Mouse (Mus musculus): ENCODE data around the gene Cdh15. TPM values are rescaled to one million over a fixed set of nuclear protein-coding genes. Genes with fewer than 3 reads are reported as not detected.

The Cdh15 gene
- 0.30 and 0.51 TPM in 2 replicates for polyA plus RNA-seq (2014; fragmentation: Nextera tagmentation; extraction: Ambion mirVana)

DNA sequence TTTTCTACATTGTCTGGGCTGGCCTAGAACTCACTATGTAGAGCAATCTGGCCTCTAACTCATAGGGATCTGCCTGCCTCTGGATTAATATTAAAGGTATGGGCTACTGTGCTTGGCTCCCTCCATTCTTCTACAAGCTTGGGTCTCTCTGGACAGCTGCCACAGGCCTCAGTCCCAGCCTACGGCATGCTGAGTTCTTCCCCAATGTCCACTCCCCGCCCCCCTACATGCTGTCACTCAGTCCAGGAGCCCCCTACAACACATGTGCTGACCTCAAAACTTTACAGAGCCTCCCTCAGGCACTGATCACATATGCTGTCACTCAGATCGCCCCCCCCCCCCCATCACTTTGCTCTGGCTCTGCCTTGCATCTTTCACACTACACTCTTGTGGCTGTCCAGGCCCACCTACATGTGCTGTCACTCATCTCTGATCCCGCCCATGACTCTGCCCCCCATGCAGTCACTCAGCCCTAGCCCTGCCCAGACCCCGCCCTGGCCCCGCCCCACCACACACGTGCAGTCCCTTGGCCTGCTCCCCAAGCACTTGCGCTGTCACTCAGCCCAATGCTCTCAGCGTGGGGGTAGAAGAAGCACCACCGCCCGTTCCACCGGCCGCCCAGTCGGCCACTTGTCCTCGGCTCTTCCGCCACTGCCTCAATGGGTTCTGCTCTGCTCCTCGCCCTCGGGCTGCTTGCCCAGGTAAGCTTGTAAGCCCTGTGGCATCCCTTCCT lies at the start of gene Cdh15:
Cdh15 (plus strand) TSS at position 138 of the 733 bp plus-strand sequence.
- H3K36me3 ChIP-seq (ENCODE audit: control insufficient read depth, insufficient read depth, low read length) = no peaks in the 10 kb centered on the region
- H3K4me2 ChIP-seq (ENCODE audit: low read length) = peak within 1 kb of the TSS; percentile 31; the same call in 1 of the 2 replicates
- no peak within 1 kb of the TSS for H3K9ac ChIP-seq (ENCODE audit: low read length)
- H3K27ac ChIP-seq (ENCODE audit: low read depth) = no peak within 1 kb of the TSS
- H3K4me3 ChIP-seq (ENCODE audit: low read depth, low read length) = no peak within 1 kb of the TSS
- DNase-seq (ENCODE audit: low spot score) (peak; percentile 67), ATAC-seq (replicated peaks; ENCODE audit: low FRiP score, low TSS enrichment, low read depth) (peak; percentile 78)
- H3K4me1 ChIP-seq (replicated peaks; ENCODE audit: control insufficient read depth, insufficient read depth, low read length) = no peaks in the 10 kb centered on the region
- no peaks in the 10 kb centered on the region for H3K9me3 ChIP-seq (ENCODE audit: control insufficient read depth, low read length)
- no peaks in the 10 kb centered on the region for H3K27me3 ChIP-seq (replicated peaks; ENCODE audit: control insufficient read depth, insufficient read depth, low read length)
- 16% methylated on average over 18 of the region's 18 CpGs for WGBS

DNA sequence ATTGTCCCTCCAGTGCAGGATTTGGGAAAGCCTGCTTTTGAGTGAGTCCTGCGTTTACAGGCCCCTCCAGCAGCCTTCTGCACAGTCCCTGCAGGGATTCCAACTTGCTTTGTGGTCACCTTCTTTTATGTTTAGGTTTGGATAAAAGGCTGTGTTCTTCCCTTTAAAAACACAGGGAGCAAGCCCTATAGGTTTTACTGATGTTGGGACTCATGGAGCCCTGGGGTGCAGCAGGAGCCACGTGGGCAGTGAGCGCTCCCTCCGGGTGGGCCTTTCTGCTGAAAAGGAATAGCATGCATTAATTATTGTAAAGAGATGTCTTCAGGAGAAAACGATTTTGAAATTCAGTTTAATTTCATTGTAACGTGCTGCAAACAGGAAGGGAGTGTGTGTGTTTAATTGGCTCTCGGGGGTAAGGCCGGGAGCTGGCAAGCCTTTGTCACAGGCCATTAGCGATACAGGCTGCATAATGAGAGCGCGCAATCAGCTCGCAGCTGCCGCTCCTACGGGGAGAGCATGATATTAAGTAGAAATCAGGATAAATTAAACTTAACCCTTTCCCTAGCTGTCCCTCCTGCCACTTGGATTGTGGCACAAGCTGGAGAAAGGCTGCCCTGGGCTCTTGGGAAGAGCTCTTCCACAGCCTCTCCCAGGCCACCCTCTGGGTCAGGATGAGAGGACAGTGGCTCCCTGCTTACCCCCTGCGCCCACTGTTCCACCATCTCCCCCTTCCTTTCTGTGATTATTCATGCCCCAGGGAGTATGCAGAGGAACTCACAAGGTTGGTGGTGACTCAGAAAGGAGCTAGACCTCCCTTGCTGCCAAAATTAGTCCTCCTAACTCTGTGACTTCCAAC lies 43.6 kb upstream of the Cdh15 start:
- no peak overlapping the region for H3K4me3 ChIP-seq (ENCODE audit: low read depth, low read length)
- no peak overlapping the region for H3K4me2 ChIP-seq (ENCODE audit: low read length)

DNA sequence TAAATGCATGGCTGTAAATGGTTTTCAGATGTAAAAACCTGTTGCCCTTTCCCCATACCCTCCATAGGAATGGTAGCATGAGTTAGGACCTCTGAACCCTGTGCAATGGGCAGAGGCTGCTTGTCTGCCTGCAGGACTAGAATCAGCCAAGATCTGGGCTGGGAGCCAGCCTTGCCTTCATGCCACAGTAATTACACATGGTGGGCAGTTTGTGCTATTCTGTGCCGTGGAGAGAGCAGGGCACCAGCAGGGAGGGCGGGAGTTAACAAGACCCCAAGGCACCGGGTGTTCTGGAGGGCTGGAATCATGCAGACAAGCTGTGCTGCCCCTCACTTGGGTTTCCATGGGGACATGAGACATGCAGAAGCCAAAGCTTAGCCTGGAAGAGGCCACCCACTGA lies 42.4 kb upstream of the Cdh15 start:
- H3K4me2 ChIP-seq (ENCODE audit: low read length) = no peak overlapping the region
- H3K36me3 ChIP-seq (ENCODE audit: control insufficient read depth, insufficient read depth, low read length) = 0 out of 2 replicates have a peak, but pooled peaks cover 9% of the 10 kb centered on the region
- ATAC-seq (replicated peaks; ENCODE audit: low FRiP score, low TSS enrichment, low read depth) = no peak
- H3K4me1 ChIP-seq (replicated peaks; ENCODE audit: control insufficient read depth, insufficient read depth, low read length) = no peaks in the 10 kb centered on the region
- no peaks in the 10 kb centered on the region for H3K27me3 ChIP-seq (replicated peaks; ENCODE audit: control insufficient read depth, insufficient read depth, low read length)
- 70% methylated on average over 3 of the region's 3 CpGs for WGBS
- no peaks in the 10 kb centered on the region for H3K9me3 ChIP-seq (ENCODE audit: control insufficient read depth, low read length)
- H3K9ac ChIP-seq (ENCODE audit: low read length) = no peak overlapping the region
- DNase-seq (ENCODE audit: low spot score) = no peak
- no peak overlapping the region for H3K4me3 ChIP-seq (ENCODE audit: low read depth, low read length)
- no peak overlapping the region for H3K27ac ChIP-seq (ENCODE audit: low read depth)

More for the DNA sequence above, 43.6 kb upstream of the Cdh15 start:
- ATAC-seq (replicated peaks; ENCODE audit: low FRiP score, low TSS enrichment, low read depth) = no peak
- DNase-seq (ENCODE audit: low spot score) = no peak
- H3K4me1 ChIP-seq (replicated peaks; ENCODE audit: control insufficient read depth, insufficient read depth, low read length) = no peaks in the 10 kb centered on the region
- H3K36me3 ChIP-seq (ENCODE audit: control insufficient read depth, insufficient read depth, low read length) = 0 out of 2 replicates have a peak, but pooled peaks cover 9% of the 10 kb centered on the region
- H3K9ac ChIP-seq (ENCODE audit: low read length) = no peak overlapping the region
- H3K27ac ChIP-seq (ENCODE audit: low read depth) = no peak overlapping the region
- WGBS = 50% methylated on average over 15 of the region's 15 CpGs
- H3K27me3 ChIP-seq (replicated peaks; ENCODE audit: control insufficient read depth, insufficient read depth, low read length) = no peaks in the 10 kb centered on the region
- no peaks in the 10 kb centered on the region for H3K9me3 ChIP-seq (ENCODE audit: control insufficient read depth, low read length)

GRCm38 (mm10) chr8:122806956-122807538 lies 40.7 kb upstream of the Cdh15 start:
- WGBS = 73% methylated on average over 7 of the region's 7 CpGs
- no peaks in the 10 kb centered on the region for H3K4me1 ChIP-seq (replicated peaks; ENCODE audit: control insufficient read depth, insufficient read depth, low read length)
- no peak for ATAC-seq (replicated peaks; ENCODE audit: low FRiP score, low TSS enrichment, low read depth)

DNA sequence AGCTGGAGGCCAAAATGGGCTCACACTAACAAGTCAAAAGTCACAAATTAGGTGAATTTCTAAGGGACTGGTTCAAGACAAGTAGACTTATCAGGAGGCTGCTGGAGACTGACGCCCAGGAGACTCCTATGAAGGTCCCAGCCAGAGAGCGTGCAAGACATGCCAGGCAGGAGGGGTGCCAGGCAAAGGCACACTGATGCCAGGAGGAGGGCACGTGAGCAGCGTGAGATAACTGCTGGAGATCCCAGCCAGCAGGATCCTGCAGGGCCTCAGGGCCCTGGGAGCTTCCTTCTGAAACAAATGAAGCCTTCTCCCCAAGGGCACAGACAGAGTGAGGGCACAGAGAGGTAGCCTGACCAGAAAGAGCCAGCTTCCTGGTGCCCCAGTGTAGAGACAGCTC lies 39.9 kb upstream of the Cdh15 start:
- H3K4me1 ChIP-seq (replicated peaks; ENCODE audit: control insufficient read depth, insufficient read depth, low read length) = no peaks in the 10 kb centered on the region
- H3K36me3 ChIP-seq (ENCODE audit: control insufficient read depth, insufficient read depth, low read length) = peaks cover 16% of the 10 kb centered on the region; the same call in 1 of the 2 replicates
- ATAC-seq (replicated peaks; ENCODE audit: low FRiP score, low TSS enrichment, low read depth) (no peak), DNase-seq (ENCODE audit: low spot score) (no peak)
- H3K9ac ChIP-seq (ENCODE audit: low read length) = no peak overlapping the region
- WGBS = 89% methylated on average over 4 of the region's 4 CpGs
- no peaks in the 10 kb centered on the region for H3K27me3 ChIP-seq (replicated peaks; ENCODE audit: control insufficient read depth, insufficient read depth, low read length)
- no peak overlapping the region for H3K4me2 ChIP-seq (ENCODE audit: low read length)
- H3K9me3 ChIP-seq (ENCODE audit: control insufficient read depth, low read length) = no peaks in the 10 kb centered on the region
- H3K4me3 ChIP-seq (ENCODE audit: low read depth, low read length) = no peak overlapping the region
- no peak overlapping the region for H3K27ac ChIP-seq (ENCODE audit: low read depth)

More at GRCm38 (mm10) chr8:122806956-122807538, 40.7 kb upstream of the Cdh15 start:
- no peak overlapping the region for H3K27ac ChIP-seq (ENCODE audit: low read depth)
- no peaks in the 10 kb centered on the region for H3K9me3 ChIP-seq (ENCODE audit: control insufficient read depth, low read length)
- no peaks in the 10 kb centered on the region for H3K27me3 ChIP-seq (replicated peaks; ENCODE audit: control insufficient read depth, insufficient read depth, low read length)
- no peak overlapping the region for H3K9ac ChIP-seq (ENCODE audit: low read length)
- H3K36me3 ChIP-seq (ENCODE audit: control insufficient read depth, insufficient read depth, low read length) = peaks cover 18% of the 10 kb centered on the region; the same call in 1 of the 2 replicates
- no peak overlapping the region for H3K4me2 ChIP-seq (ENCODE audit: low read length)
- no peak for DNase-seq (ENCODE audit: low spot score)
- no peak overlapping the region for H3K4me3 ChIP-seq (ENCODE audit: low read depth, low read length)

- H3K4me1 ChIP-seq (replicated peaks; ENCODE audit: control insufficient read depth, insufficient read depth, low read length) = no peaks in the 10 kb centered on the region
- H3K27ac ChIP-seq (ENCODE audit: low read depth) = no peak overlapping the region
- DNase-seq (ENCODE audit: low spot score) (no peak), ATAC-seq (replicated peaks; ENCODE audit: low FRiP score, low TSS enrichment, low read depth) (no peak)
- H3K4me2 ChIP-seq (ENCODE audit: low read length) = no peak overlapping the region
- H3K4me3 ChIP-seq (ENCODE audit: low read depth, low read length) = no peak overlapping the region
- H3K36me3 ChIP-seq (ENCODE audit: control insufficient read depth, insufficient read depth, low read length) = peaks cover 16% of the 10 kb centered on the region; the same call in 1 of the 2 replicates
- no peaks in the 10 kb centered on the region for H3K9me3 ChIP-seq (ENCODE audit: control insufficient read depth, low read length)
- no peak overlapping the region for H3K9ac ChIP-seq (ENCODE audit: low read length)
- 69% methylated on average over 8 of the region's 8 CpGs for WGBS
- H3K27me3 ChIP-seq (replicated peaks; ENCODE audit: control insufficient read depth, insufficient read depth, low read length) = no peaks in the 10 kb centered on the region
Observed at GRCm38 (mm10) chr8:122810376-122810775, 37.4 kb upstream of the Cdh15 start.

- Histone ChIP-seq H3K9me3 (ENCODE audit: control insufficient read depth, low read length) (no peaks in the 10 kb centered on the region), H3K27ac (ENCODE audit: low read depth) (no peak overlapping the region), H3K27me3 (replicated peaks; ENCODE audit: control insufficient read depth, insufficient read depth, low read length) (no peaks in the 10 kb centered on the region), H3K4me2 (ENCODE audit: low read length) (no peak overlapping the region), H3K36me3 (ENCODE audit: control insufficient read depth, insufficient read depth, low read length) (peaks cover 16% of the 10 kb centered on the region; the same call in 1 of the 2 replicates), H3K4me1 (replicated peaks; ENCODE audit: control insufficient read depth, insufficient read depth, low read length) (no peaks in the 10 kb centered on the region), H3K9ac (ENCODE audit: low read length) (no peak overlapping the region), H3K4me3 (ENCODE audit: low read depth, low read length) (no peak overlapping the region)
- ATAC-seq (replicated peaks; ENCODE audit: low FRiP score, low TSS enrichment, low read depth) = no peak
- 70% methylated on average over 16 of the region's 16 CpGs for WGBS
- no peak for DNase-seq (ENCODE audit: low spot score)
Observed at GRCm38 (mm10) chr8:122811870-122812494, 35.8 kb upstream of the Cdh15 start.

- peaks cover 16% of the 10 kb centered on the region; the same call in 1 of the 2 replicates for H3K36me3 ChIP-seq (ENCODE audit: control insufficient read depth, insufficient read depth, low read length)
- no peaks in the 10 kb centered on the region for H3K9me3 ChIP-seq (ENCODE audit: control insufficient read depth, low read length)
- no peaks in the 10 kb centered on the region for H3K4me1 ChIP-seq (replicated peaks; ENCODE audit: control insufficient read depth, insufficient read depth, low read length)
- H3K27ac ChIP-seq (ENCODE audit: low read depth) = no peak overlapping the region
- no peak overlapping the region for H3K4me2 ChIP-seq (ENCODE audit: low read length)
- H3K9ac ChIP-seq (ENCODE audit: low read length) = no peak overlapping the region
- H3K4me3 ChIP-seq (ENCODE audit: low read depth, low read length) = no peak overlapping the region
- H3K27me3 ChIP-seq (replicated peaks; ENCODE audit: control insufficient read depth, insufficient read depth, low read length) = no peaks in the 10 kb centered on the region
- no peak for ATAC-seq (replicated peaks; ENCODE audit: low FRiP score, low TSS enrichment, low read depth)
- DNase-seq (ENCODE audit: low spot score) = no peak
- 75% methylated on average over 14 of the region's 14 CpGs for WGBS
Observed at GRCm38 (mm10) chr8:122812610-122813250, 35.0 kb upstream of the Cdh15 start.

Data from intestine, embryonic 14.5 days (tissue).